Mouse (Mus musculus) limb, embryonic 11.5 days (tissue): Measurements from ENCODE around the gene Mvb12a. TPM values are rescaled to one million over a fixed set of nuclear protein-coding genes. Genes with fewer than 3 reads are reported as not detected.

ENCODE experiments used
- ATAC-seq: fragments of 200-750 bp; cut with Nextera tagmentation; 2 replicates; pipeline ENCODE4 v1.8.0; 2017; ENCODE audit warnings: low read depth; ENCODE audit not compliant: insufficient number of reproducible peaks, low FRiP score, low TSS enrichment
- DNase-seq: peaks from one replicate; pipeline ENCODE4 v3.0.0-alpha.2; 2015; ENCODE audit warnings: low spot score
- H3K27ac ChIP-seq: fragments of 300-500 bp; sonication (generic); replicated peaks from 2 replicates; pipeline ENCODE4 v1.5.1; 2014; ENCODE audit warnings: low read depth, mild to moderate bottlenecking, low read length
- H3K27me3 ChIP-seq: fragments of 300-500 bp; sonication (generic); 2 replicates; pipeline ENCODE4 v1.6.1; 2014; ENCODE audit warnings: mild to moderate bottlenecking, low read length, mixed read lengths; ENCODE audit not compliant: control insufficient read depth, insufficient read depth
- H3K36me3 ChIP-seq: fragments of 300-500 bp; sonication (generic); 2 replicates; pipeline ENCODE4 v1.6.1; 2014; ENCODE audit warnings: mild to moderate bottlenecking, low read length, moderate library complexity, mixed read lengths; ENCODE audit not compliant: control insufficient read depth, insufficient read depth
- H3K4me1 ChIP-seq: fragments of 300-500 bp; sonication (generic); 2 replicates; pipeline ENCODE4 v1.6.1; 2014; ENCODE audit warnings: low read length, mixed read lengths; ENCODE audit not compliant: control insufficient read depth, insufficient read depth
- H3K4me2 ChIP-seq: fragments of 300-500 bp; sonication (generic); 2 replicates; pipeline ENCODE4 v1.6.1; 2014; ENCODE audit warnings: low read depth, mild to moderate bottlenecking, moderate library complexity; ENCODE audit not compliant: severe bottlenecking
- H3K4me3 ChIP-seq: fragments of 300-500 bp; sonication (generic); 2 replicates; pipeline ENCODE4 v1.5.1; 2014; ENCODE audit warnings: low read depth, low read length
- H3K9ac ChIP-seq: fragments of 300-500 bp; sonication (generic); 2 replicates; pipeline ENCODE4 v1.6.1; 2014; ENCODE audit warnings: mild to moderate bottlenecking, low read length
- H3K9me3 ChIP-seq: fragments of 300-500 bp; sonication (generic); 2 replicates; pipeline ENCODE4 v1.6.1; 2016; ENCODE audit warnings: low read length; ENCODE audit not compliant: control insufficient read depth
- WGBS: fragments of 180-500 bp; shearing (Covaris S2); extraction: QIAGEN DNeasy Blood & Tissue Kit; methylation state at CpG from one replicate; pipeline ENCODE4 v1.1.7; 2014; 5-methylcytosine and 5-hydroxymethylcytosine counted together
- polyA plus RNA-seq: library from polyadenylated mRNA; unstranded; fragments of >200 nt; fragmentation: Nextera tagmentation; extraction: Ambion mirVana; gene quantifications from 2 replicates; pipeline ENCODE4 v1.2.1, GENCODE M21; 2014

Mvb12a gene
- polyA plus RNA-seq, 1 experiment from 2014 or later, result 74.2 TPM

DNA sequence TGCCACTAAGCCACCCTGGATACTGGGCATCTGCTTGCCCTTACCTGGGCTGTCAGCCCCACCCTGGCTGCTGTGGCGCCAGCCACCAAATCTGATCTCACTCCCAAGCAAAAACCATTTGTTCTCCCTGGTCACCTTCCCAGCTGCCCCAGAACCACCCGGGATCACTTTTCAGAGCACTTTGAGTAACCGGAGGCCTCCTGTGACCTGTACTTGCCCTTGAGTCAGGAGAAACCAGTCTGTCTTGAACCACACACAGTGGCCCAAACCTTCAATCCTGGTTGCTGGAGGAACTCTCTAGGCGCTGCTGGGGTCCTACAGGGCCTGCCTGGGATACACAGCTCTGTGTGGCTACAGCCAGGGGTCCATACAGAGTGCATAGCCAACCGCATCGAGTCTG is 10.0 kb downstream of the Mvb12a start:
- H3K9ac ChIP-seq, result no peak overlapping the region
- H3K4me2 ChIP-seq, result no peak overlapping the region
- no peaks in the 10 kb centered on the region for H3K9me3 ChIP-seq
- 42% methylated on average over 6 of the region's 6 CpGs for WGBS
- DNase-seq, result no peak
- H3K27me3 ChIP-seq, result peaks cover 16% of the 10 kb centered on the region
- no peak overlapping the region for H3K4me3 ChIP-seq
- no peaks in the 10 kb centered on the region for H3K36me3 ChIP-seq
- no peak for ATAC-seq
- no peaks in the 10 kb centered on the region for H3K4me1 ChIP-seq
- no peak overlapping the region for H3K27ac ChIP-seq

DNA sequence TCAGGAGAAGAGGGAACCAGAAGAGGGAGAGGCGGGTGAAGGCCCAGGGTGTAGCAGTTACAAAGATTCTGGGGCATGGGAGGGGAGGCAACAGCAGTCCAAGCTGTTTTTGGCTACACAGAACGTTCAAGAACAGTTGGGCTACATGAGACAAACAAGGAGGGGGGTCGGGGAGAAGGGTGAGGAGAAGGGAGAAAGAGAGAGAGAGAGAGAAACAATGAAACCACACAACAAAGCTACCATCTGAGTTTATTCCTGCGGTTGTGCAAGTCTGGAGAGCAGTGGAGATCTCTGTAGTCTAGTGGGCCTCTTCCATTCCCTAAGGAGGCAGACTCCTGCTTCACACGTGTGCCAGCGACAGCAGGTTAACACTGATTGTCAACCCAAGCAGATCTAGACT is 11.3 kb downstream of the Mvb12a start:
- no peaks in the 10 kb centered on the region for H3K9me3 ChIP-seq
- no peak overlapping the region for H3K27ac ChIP-seq
- 75% methylated on average over 6 of the region's 6 CpGs for WGBS
- no peak overlapping the region for H3K4me2 ChIP-seq
- H3K36me3 ChIP-seq, result no peaks in the 10 kb centered on the region
- H3K27me3 ChIP-seq, result peaks cover 28% of the 10 kb centered on the region
- no peak for DNase-seq
- no peak overlapping the region for H3K9ac ChIP-seq
- H3K4me3 ChIP-seq, result no peak overlapping the region
- 0 out of 2 replicates have a peak, but pooled peaks cover 6% of the 10 kb centered on the region for H3K4me1 ChIP-seq
- no peak for ATAC-seq

DNA sequence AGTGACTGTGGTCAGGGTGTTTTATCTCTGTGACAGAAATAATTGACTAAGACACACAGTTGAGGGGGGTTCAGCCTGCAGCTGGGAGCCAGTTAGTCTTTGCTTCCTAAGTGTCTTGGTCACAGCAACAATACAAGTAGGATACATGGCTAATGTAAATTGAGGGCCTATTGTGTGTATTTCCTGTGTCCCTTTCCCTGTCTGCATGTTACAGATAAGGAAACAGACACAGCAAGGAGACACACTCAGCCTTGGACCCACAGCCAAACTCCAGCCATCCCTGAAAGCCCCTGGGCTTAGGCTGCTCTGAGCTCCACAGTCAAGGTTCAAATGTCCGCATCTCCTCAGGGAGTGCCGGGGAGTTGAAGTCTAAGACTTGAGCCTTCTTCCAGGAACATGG is 11.9 kb downstream of the Mvb12a start:
- 82% methylated on average over 2 of the region's 2 CpGs for WGBS
- H3K4me2 ChIP-seq, result no peak overlapping the region
- DNase-seq (no peak), ATAC-seq (no peak)
- H3K27me3 ChIP-seq, result peaks cover 35% of the 10 kb centered on the region
- H3K4me1 ChIP-seq, result 0 out of 2 replicates have a peak, but pooled peaks cover 7% of the 10 kb centered on the region
- H3K9me3 ChIP-seq, result no peaks in the 10 kb centered on the region
- H3K4me3 ChIP-seq, result no peak overlapping the region
- no peaks in the 10 kb centered on the region for H3K36me3 ChIP-seq
- no peak overlapping the region for H3K27ac ChIP-seq
- H3K9ac ChIP-seq, result no peak overlapping the region

DNA sequence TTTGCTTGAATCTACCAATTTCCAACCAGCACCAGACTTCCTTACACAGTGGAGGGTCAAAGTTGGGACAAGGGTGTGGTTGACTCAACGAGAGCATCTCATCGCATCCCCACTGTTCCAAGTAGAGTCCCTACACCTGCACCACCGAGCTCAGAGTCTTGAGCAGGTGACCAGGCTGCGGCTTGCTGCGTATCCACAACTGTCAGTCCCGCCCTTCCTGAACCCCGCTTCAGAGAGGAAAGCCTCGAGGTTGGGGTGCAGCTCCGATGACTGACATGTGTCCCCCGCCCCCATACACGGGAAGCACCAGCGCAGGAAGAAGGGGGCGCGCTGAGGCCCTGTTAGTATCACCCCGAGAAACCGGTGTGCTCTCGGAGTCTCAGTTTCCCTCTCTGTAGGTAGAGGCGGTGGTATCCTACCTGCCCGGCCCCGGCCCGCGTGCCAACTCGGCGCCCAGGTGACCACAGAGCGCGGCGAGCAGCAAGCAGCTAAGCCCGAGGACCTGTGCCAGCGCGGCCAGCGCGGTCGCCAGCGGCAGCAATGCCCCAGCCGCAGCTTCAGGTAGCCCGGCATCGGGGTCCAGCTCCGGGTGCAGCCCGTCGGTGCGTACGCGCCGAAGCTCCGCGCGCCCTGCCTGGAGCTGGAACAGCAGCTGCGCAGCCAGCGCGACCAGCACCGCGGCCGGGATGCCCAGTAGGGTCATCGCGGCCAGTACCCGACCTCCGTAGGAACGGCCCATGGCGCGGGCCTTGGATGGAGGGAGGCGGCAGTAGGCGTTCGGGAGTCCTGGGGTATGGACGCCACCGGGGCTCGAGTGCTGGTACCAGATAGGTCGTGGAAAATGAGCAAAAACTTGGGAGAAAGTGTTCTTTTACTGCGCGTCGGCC is 15.6 kb downstream of the Mvb12a start, which contains the start of gene Tmem221:
TSS of gene Tmem221 (minus strand) at position 801 of the 887 bp plus-strand sequence.
- Histone ChIP-seq H3K36me3 (no peaks in the 10 kb centered on the region), H3K4me1 (0 out of 2 replicates have a peak, but pooled peaks cover 7% of the 10 kb centered on the region), H3K4me3 (peak within 1 kb of the TSS; percentile 25), H3K27me3 (peaks cover 64% of the 10 kb centered on the region), H3K27ac (no peak within 1 kb of the TSS), H3K9ac (no peak within 1 kb of the TSS), H3K9me3 (no peaks in the 10 kb centered on the region), H3K4me2 (peak within 1 kb of the TSS; percentile 50)
- WGBS, result 5% methylated on average over 64 of the region's 70 CpGs
- ATAC-seq (no peak), DNase-seq (no peak)

DNA sequence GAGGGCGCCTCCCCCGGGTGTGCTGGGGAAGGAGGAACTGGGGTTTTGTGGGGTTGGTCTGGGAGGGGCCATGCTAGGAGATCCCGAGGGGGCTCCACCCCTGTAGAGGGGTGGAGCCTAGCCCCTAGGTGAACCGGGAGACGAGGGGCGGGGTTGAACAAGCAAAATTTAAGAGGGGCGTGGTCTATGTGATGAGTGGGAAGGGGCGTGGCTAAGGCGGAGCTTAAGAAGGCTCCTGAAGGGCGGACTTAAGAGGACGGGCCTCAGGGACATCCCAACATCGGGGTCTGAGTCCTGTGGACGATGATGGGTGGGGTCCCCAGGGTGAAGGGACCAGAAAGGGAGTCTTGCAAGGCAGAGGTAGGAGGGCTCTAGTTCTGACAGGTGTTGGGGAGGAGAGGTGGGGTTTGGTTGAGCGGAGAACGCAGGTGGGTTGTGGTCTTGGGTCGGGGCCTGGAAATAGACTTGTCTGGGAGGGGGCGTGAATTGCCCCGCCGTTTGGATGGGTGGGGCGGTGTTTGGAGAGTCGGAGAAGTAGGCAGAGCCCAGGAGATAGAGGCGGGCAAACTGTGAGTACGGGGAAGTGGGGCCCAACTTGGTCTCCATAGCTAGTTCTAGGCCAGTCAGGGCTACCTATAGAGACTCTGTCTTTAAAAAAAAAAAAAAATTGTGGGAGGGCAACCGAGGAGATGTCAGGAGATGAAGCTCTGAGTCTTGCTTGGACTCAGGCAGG is 16.4 kb downstream of the Mvb12a start:
- H3K4me3 ChIP-seq, result peak overlapping the region; percentile 25
- H3K27me3 ChIP-seq, result peaks cover 67% of the 10 kb centered on the region
- 0 out of 2 replicates have a peak, but pooled peaks have one; percentile 65 for ATAC-seq
- H3K9ac ChIP-seq, result no peak overlapping the region
- H3K9me3 ChIP-seq, result peaks cover 3% of the 10 kb centered on the region; the same call in 1 of the 2 replicates
- WGBS, result 2% methylated on average over 24 of the region's 24 CpGs
- no peak overlapping the region for H3K27ac ChIP-seq
- H3K4me1 ChIP-seq, result 0 out of 2 replicates have a peak, but pooled peaks cover 7% of the 10 kb centered on the region
- peak overlapping the region; percentile 50 for H3K4me2 ChIP-seq
- DNase-seq, result peak; percentile 70
- H3K36me3 ChIP-seq, result no peaks in the 10 kb centered on the region

DNA sequence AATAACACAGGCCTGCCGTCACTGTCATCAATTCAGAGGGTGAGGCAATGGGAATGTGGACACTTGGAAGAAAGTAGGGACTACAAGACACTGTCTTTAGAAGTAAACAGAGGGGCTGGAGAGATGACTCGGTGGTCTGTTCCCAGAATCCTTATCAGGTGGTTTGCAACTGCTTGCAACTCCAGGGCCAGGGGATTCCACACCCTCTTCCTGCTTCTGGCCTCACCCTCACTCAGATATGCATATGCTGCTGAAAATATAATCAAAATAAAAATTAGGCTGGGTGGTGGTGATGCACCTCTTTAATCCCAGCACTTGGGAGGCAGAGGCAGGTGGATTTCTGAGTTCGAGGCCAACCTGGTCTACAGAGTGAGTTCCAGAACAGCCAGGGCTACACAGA is 17.3 kb downstream of the Mvb12a start:
- H3K9ac ChIP-seq, result no peak overlapping the region
- H3K36me3 ChIP-seq, result no peaks in the 10 kb centered on the region
- DNase-seq, result no peak
- no peak for ATAC-seq
- H3K4me2 ChIP-seq, result no peak overlapping the region
- peaks cover 67% of the 10 kb centered on the region for H3K27me3 ChIP-seq
- WGBS, result 67% methylated on average over 3 of the region's 3 CpGs
- H3K27ac ChIP-seq, result no peak overlapping the region
- H3K9me3 ChIP-seq, result peaks cover 4% of the 10 kb centered on the region; the same call in 1 of the 2 replicates
- 0 out of 2 replicates have a peak, but pooled peaks cover 7% of the 10 kb centered on the region for H3K4me1 ChIP-seq
- no peak overlapping the region for H3K4me3 ChIP-seq

DNA sequence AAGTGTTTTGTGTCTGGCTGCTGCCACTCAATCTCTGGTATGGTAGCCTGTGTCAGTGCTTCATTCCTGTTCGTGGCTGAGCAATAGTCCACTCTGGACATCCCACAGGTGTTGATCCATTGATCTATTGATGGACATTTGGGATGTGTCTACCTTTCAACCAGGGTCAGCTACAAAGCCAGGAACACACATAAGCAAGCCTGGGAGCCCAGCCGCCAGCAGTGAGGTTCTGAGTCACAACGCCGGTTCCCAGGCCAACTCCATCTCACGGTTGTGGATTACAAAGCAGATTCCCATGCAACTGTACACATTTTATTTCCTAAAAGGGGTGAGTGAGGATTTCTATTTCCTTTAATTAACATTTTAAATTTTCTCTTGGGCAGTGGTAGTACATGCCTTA is 18.0 kb downstream of the Mvb12a start:
- Histone ChIP-seq H3K4me1 (0 out of 2 replicates have a peak, but pooled peaks cover 7% of the 10 kb centered on the region), H3K9me3 (peaks cover 4% of the 10 kb centered on the region; the same call in 1 of the 2 replicates), H3K4me3 (no peak overlapping the region), H3K4me2 (no peak overlapping the region), H3K36me3 (no peaks in the 10 kb centered on the region), H3K27me3 (peaks cover 67% of the 10 kb centered on the region), H3K27ac (no peak overlapping the region), H3K9ac (no peak overlapping the region)
- ATAC-seq, result no peak
- no peak for DNase-seq
- WGBS, result 82% methylated on average over 5 of the region's 5 CpGs

DNA sequence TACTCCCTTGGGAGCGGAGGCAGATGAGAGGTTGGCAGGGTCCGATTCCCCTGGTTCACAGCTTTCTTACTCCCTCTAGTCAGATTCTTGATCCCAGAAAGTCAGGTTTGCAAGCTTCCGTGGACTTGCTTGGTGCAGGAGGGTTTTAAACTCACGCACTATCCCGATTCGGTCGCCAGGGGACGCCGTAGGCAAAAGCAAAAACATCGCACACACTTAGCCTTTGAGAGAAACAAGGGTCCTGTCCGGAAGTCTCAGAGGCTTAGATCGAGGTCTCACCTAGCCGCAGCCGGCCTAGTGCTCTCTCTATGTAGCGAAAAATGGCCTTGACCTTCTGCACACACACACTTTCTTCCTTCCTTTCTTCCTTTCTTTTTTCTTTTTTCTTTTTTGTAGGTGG is 18.7 kb downstream of the Mvb12a start:
- ATAC-seq (no peak), DNase-seq (peak; percentile 89)
- 2% methylated on average over 15 of the region's 15 CpGs for WGBS
- Histone ChIP-seq H3K4me3 (no peak overlapping the region), H3K4me2 (no peak overlapping the region), H3K4me1 (0 out of 2 replicates have a peak, but pooled peaks cover 7% of the 10 kb centered on the region), H3K27ac (no peak overlapping the region), H3K27me3 (peaks cover 65% of the 10 kb centered on the region), H3K9me3 (peaks cover 4% of the 10 kb centered on the region; the same call in 1 of the 2 replicates), H3K9ac (no peak overlapping the region), H3K36me3 (no peaks in the 10 kb centered on the region)
